Mouse (Mus musculus): Measurements from ENCODE around the gene Klhl20.
A peak's percentile ranks its signal among the peaks of the same experiment; 100 is the strongest.

- 0 out of 2 replicates have a peak, but pooled peaks have one; percentile 65 for TF ChIP-seq EP300 (IDR thresholded peaks at IDR 0.05; ENCODE audit: insufficient read depth, low read depth, low read length)
- no peak for TF ChIP-seq CTCF (IDR thresholded peaks at IDR 0.05; ENCODE audit: low read depth, low read length)
Measured at GRCm38 (mm10) chr1:161130726-161131664, at the start of gene Klhl20.

All from ES-Bruce4 (cell line).